8 mouse cellular contexts compared by ENCODE assay signal in the genomic region with DNA sequence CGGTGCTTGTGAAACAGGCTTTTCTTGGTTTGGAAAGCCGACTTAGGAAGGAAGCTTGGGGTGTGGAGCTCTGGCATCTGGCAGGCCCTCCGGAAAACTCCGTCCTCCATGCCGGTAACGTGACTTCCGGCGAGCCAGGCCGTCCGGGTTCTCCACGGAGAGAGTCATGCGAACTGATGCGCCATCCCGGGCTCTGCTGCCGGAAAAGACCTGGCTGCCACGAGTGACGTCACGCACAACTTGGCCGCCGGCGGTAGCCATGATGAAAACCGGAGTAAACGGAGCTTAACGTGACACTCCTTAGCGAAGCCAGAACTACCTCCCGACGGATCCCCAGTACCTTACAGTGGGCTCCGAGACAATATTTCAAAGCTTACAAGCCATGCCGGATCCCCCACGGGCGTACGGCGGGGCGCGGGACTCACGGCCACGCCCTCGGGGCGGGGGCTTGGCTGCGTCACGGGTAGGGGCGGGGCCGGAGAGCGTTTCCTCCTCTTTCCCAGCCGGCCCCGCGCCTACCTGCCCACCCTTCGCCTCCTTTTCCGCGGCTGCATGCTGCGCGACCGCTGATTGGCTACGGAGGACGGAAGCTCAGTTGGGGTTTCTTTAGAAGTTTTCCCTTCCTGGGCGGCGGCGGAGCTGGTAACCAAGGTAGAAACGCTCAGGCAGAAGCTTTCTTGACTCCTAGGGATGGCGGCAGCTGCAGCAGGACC. TPM values are rescaled to one million over a fixed set of nuclear protein-coding genes. Genes with fewer than 3 reads are reported as not detected.
DNase-seq lines count a peak whose midpoint lies in the region; ATAC-seq and TF ChIP-seq lines count a peak whose summit lies in the region.

A gene (plus strand): TSS at position 553 of the 713 bp plus-strand sequence.

- ATAC-seq in activated CD4-positive, CD25-positive, alpha-beta regulatory T cell, adult 4 months: peak; percentile 93

- no peaks in the 10 kb centered on the region for H3K9me3 ChIP-seq in megakaryocyte, embryonic 14.5 days

- peak within 1 kb of the TSS; percentile 84 for H3K4me3 ChIP-seq in cortical plate, adult 2 months (ENCODE audit: insufficient read depth, low read length)
- peak within 1 kb of the TSS; percentile 95 for H3K4me3 ChIP-seq in megakaryocyte, embryonic 14.5 days (replicated peaks)

- H3K4me1 ChIP-seq in cortical plate, adult 2 months (ENCODE audit: control insufficient read depth, insufficient read depth, low read length): peaks cover 2% of the 10 kb centered on the region
- H3K4me1 ChIP-seq in megakaryocyte, embryonic 14.5 days: peaks cover 43% of the 10 kb centered on the region

- peak; percentile 92 to 95 for DNase-seq in gastrocnemius, adult 8-10 months (ENCODE audit: low spot score in 2 of 2)
- peak; percentile 83 for DNase-seq in hindlimb bud, embryonic 11.5 days (ENCODE audit: extremely low spot score, low read depth, low spot score)
- peak; percentile 95 to 96 for DNase-seq in left cerebral cortex, adult 8-10 months (ENCODE audit: low spot score in 2 of 2)
- peak; percentile 98 for DNase-seq in right cerebral cortex, postnatal 10 days (ENCODE audit: low spot score in 2 of 2)
- peak; percentile 92 for DNase-seq in urinary bladder, postnatal 25 days (ENCODE audit: low spot score)

- H3K36me3 ChIP-seq in megakaryocyte, embryonic 14.5 days (replicated peaks; ENCODE audit: low read length): peaks cover 44% of the 10 kb centered on the region

- peak within 1 kb of the TSS; percentile 97 for H3K27ac ChIP-seq in cortical plate, adult 2 months (ENCODE audit: insufficient read depth, low read length)

- no peak for TF ChIP-seq CTCF in cortical plate, adult 2 months (IDR thresholded peaks at IDR 0.05; ENCODE audit: extremely low read depth, insufficient read depth, low read length)

- no peaks in the 10 kb centered on the region for H3K27me3 ChIP-seq in megakaryocyte, embryonic 14.5 days (replicated peaks)

- TF ChIP-seq POLR2A in cortical plate, adult 2 months (IDR thresholded peaks at IDR 0.05; ENCODE audit: extremely low read depth, insufficient read depth, low read length): peak; percentile 74

RNA-seq across cellular contexts. Expression of the gene that starts here (rescaled TPM):
- 100 to 1,000 TPM; 147 to 171 TPM for polyA plus RNA-seq in activated CD4-positive, CD25-positive, alpha-beta regulatory T cell, adult 4 months (2017; shearing (Covaris generic))
- 40.5 and 44.4 TPM in 2 replicates for polyA plus RNA-seq in cortical plate, adult 2 months (2012; rRNA removed)
- 100 to 1,000 TPM in 2 of 4 experiments, 10 to 100 TPM in 2; 89.1 to 121 (median 109) TPM for total RNA-seq in gastrocnemius, adult 8-10 months (2022)
- total RNA-seq in left cerebral cortex, adult 8-10 months (2022): 10 to 100 TPM; 87.9 to 97.3 (median 91.3) TPM
- 0.22 and 1.7 TPM in 2 replicates for polyA plus RNA-seq in megakaryocyte, embryonic 14.5 days (2012; ENCODE audit: insufficient read depth, low replicate concordance)

Comparison
In these comparisons a context has a peak if more than half of its experiments do, and no peak if none do; other contexts are left out.
1. Peak in every context shown above with its lines: DNase-seq, ATAC-seq, H3K4me3 ChIP-seq and H3K27ac ChIP-seq.
2. RNA of the gene that starts here (polyA plus RNA-seq): 147 to 171 TPM in activated CD4-positive, CD25-positive, alpha-beta regulatory T cell, adult 4 months and 40.5 to 44.4 TPM in cortical plate, adult 2 months; 0.22 to 1.7 TPM in megakaryocyte, embryonic 14.5 days; every median in the first group is over 10 times any median in the second.